Mouse (Mus musculus): ENCODE results near the gene Zfp622. TPM values are rescaled to one million over a fixed set of nuclear protein-coding genes. Genes with fewer than 3 reads are reported as not detected.
"Not testable (repeated sequence)": the region's sequence is repeated elsewhere in the genome, so short reads cannot be mapped to it uniquely, and the experiment has no call there.

The Zfp622 gene
- polyA plus RNA-seq, 1 experiment = 13.6 TPM

- TF ChIP-seq CTCF (IDR thresholded peaks at IDR 0.05; ENCODE audit: insufficient read depth, low read length) (peak; percentile 16; the same call in 1 of the 2 replicates), POLR2A (IDR thresholded peaks at IDR 0.05; ENCODE audit: borderline replicate concordance, extremely low read depth, low read depth, low read length) (no peak)
- H3K4me1 ChIP-seq (ENCODE audit: control insufficient read depth, insufficient read depth, low read length) = no peaks in the 10 kb centered on the region
- no peak overlapping the region for H3K4me3 ChIP-seq (replicated peaks; ENCODE audit: extremely low read depth, low read depth, low read length)
- DNase-seq = no peak
- 44% methylated on average over 2 of the region's 2 CpGs for WGBS
These were observed 11.4 kb downstream of the Zfp622 start for GRCm38 (mm10) chr15:25995521-25995920.

DNA sequence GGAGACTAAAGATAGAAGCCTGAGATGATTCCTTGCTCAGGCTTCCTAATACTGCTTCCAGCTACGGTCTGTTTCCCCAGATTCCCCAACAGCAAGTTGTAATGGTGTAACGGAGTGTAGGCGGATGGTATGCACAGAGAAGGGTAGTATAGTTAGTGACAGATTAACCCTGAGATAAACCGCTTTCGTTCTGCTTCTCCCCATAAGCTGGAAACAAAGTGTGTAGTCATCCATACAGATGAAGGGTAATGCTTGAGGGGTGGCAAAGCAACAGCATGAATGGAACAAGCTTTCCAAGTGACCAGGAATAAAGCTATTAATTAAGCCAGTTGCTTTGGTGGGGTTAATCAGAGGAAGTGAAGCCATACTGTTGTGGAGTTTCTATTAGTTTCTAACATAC lies 15.4 kb downstream of the Zfp622 start:
- DNase-seq = not testable (repeated sequence)
- 75% methylated on average over 5 of the region's 5 CpGs for WGBS

GRCm38 (mm10) chr15:26008621-26009020 lies 24.5 kb downstream of the Zfp622 start:
- WGBS = 79% methylated on average over 3 of the region's 3 CpGs
- DNase-seq = no peak
- no peak overlapping the region for H3K4me3 ChIP-seq (replicated peaks; ENCODE audit: extremely low read depth, low read depth, low read length)
- no peaks in the 10 kb centered on the region for H3K4me1 ChIP-seq (ENCODE audit: control insufficient read depth, insufficient read depth, low read length)
- no peak for TF ChIP-seq POLR2A (IDR thresholded peaks at IDR 0.05; ENCODE audit: borderline replicate concordance, extremely low read depth, low read depth, low read length)
- TF ChIP-seq CTCF (IDR thresholded peaks at IDR 0.05; ENCODE audit: insufficient read depth, low read length) = no peak

More for the DNA sequence above, 15.4 kb downstream of the Zfp622 start:
- not testable (repeated sequence) for H3K4me1 ChIP-seq (ENCODE audit: control insufficient read depth, insufficient read depth, low read length); H3K4me3 ChIP-seq (replicated peaks; ENCODE audit: extremely low read depth, low read depth, low read length)

DNA sequence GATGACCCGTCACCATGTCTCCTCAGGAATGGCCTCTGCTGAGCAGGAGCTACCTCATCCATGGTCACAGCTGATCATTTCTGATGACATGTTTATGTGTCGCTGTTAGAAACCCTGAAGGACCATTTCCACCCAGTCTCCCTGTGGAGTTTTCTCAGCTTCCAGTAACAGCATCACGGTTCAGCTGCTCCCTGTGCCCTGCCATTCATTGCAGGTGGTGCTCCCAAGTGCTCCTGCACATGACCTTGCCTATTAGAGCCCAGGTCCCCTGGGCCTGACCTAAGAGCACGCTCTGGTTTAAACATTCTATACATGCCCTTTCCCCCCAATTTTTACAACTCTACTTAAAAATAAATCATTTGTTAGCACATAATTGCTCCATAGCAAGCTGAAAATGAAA lies 28.7 kb downstream of the Zfp622 start:
- no peak for DNase-seq
- WGBS = 70% methylated on average over 4 of the region's 4 CpGs
- no peak overlapping the region for H3K4me3 ChIP-seq (replicated peaks; ENCODE audit: extremely low read depth, low read depth, low read length)
- TF ChIP-seq POLR2A (IDR thresholded peaks at IDR 0.05; ENCODE audit: borderline replicate concordance, extremely low read depth, low read depth, low read length) = no peak
- no peak for TF ChIP-seq CTCF (IDR thresholded peaks at IDR 0.05; ENCODE audit: insufficient read depth, low read length)
- no peaks in the 10 kb centered on the region for H3K4me1 ChIP-seq (ENCODE audit: control insufficient read depth, insufficient read depth, low read length)

GRCm38 (mm10) chr15:26015979-26016665 lies 32.0 kb downstream of the Zfp622 start:
- no peaks in the 10 kb centered on the region for H3K4me1 ChIP-seq (ENCODE audit: control insufficient read depth, insufficient read depth, low read length)
- DNase-seq = no peak
- no peak overlapping the region for H3K4me3 ChIP-seq (replicated peaks; ENCODE audit: extremely low read depth, low read depth, low read length)
- 29% methylated on average over 14 of the region's 14 CpGs for WGBS
- no peak for TF ChIP-seq POLR2A (IDR thresholded peaks at IDR 0.05; ENCODE audit: borderline replicate concordance, extremely low read depth, low read depth, low read length)
- TF ChIP-seq CTCF (IDR thresholded peaks at IDR 0.05; ENCODE audit: insufficient read depth, low read length) = no peak

- 85% methylated on average over 8 of the region's 8 CpGs for WGBS
- Histone ChIP-seq H3K4me3 (replicated peaks; ENCODE audit: extremely low read depth, low read depth, low read length) (no peak overlapping the region), H3K4me1 (ENCODE audit: control insufficient read depth, insufficient read depth, low read length) (no peaks in the 10 kb centered on the region)
- TF ChIP-seq CTCF (IDR thresholded peaks at IDR 0.05; ENCODE audit: insufficient read depth, low read length) (no peak), POLR2A (IDR thresholded peaks at IDR 0.05; ENCODE audit: borderline replicate concordance, extremely low read depth, low read depth, low read length) (no peak)
- no peak for DNase-seq
These were observed 37.6 kb downstream of the Zfp622 start for GRCm38 (mm10) chr15:26021721-26022120.

DNA sequence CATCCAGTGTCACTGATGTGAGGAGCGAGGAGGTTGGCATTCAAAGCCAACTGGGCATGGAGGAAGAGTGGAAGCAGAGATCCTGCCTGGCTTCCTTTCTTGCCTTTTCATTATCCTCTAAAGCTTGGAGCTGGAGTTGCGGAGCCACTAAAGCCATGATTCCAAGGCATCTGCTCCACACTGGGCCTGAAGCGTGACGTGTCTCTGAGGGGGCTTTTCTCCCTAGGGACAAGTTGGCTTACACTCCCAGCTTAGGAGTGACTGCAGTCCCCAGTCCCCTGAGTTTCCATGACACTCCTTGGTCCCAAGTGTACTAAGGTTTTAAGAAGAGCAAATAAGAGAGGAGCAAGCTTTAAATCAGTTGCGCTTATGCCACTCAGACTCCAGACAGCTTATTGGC lies 38.5 kb downstream of the Zfp622 start:
- no peaks in the 10 kb centered on the region for H3K4me1 ChIP-seq (ENCODE audit: control insufficient read depth, insufficient read depth, low read length)
- WGBS = 86% methylated on average over 5 of the region's 5 CpGs
- no peak overlapping the region for H3K4me3 ChIP-seq (replicated peaks; ENCODE audit: extremely low read depth, low read depth, low read length)
- DNase-seq = no peak
- TF ChIP-seq POLR2A (IDR thresholded peaks at IDR 0.05; ENCODE audit: borderline replicate concordance, extremely low read depth, low read depth, low read length) = no peak
- no peak for TF ChIP-seq CTCF (IDR thresholded peaks at IDR 0.05; ENCODE audit: insufficient read depth, low read length)

DNA sequence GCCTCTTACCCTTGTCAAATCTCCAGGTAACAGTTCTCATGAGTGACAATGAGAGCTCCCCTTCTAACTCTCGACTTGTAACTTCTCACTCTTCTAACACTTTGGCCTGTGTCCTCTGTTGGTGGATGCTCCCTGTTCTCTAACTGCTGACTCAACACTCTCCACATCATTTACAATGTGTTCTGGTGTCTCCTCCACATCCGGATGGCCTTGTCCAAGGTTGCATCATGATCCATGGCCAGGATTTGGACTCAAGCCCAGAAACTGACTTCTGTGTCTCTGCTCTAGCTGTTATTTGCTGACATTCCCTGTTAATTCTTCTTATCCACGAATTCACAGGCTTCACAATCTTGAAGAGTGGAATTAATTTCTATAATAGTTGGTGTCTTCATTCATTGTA lies 47.5 kb downstream of the Zfp622 start:
- TF ChIP-seq POLR2A (IDR thresholded peaks at IDR 0.05; ENCODE audit: borderline replicate concordance, extremely low read depth, low read depth, low read length) (no peak), CTCF (IDR thresholded peaks at IDR 0.05; ENCODE audit: insufficient read depth, low read length) (no peak)
- Histone ChIP-seq H3K4me3 (replicated peaks; ENCODE audit: extremely low read depth, low read depth, low read length) (no peak overlapping the region), H3K4me1 (ENCODE audit: control insufficient read depth, insufficient read depth, low read length) (no peaks in the 10 kb centered on the region)
- DNase-seq = no peak
- 49% methylated on average over 3 of the region's 3 CpGs for WGBS

GRCm38 (mm10) chr15:26040567-26040966 lies 56.4 kb downstream of the Zfp622 start:
- no peaks in the 10 kb centered on the region for H3K4me1 ChIP-seq (ENCODE audit: control insufficient read depth, insufficient read depth, low read length)
- no peak for TF ChIP-seq POLR2A (IDR thresholded peaks at IDR 0.05; ENCODE audit: borderline replicate concordance, extremely low read depth, low read depth, low read length)
- no peak for DNase-seq
- no peak overlapping the region for H3K4me3 ChIP-seq (replicated peaks; ENCODE audit: extremely low read depth, low read depth, low read length)
- 30% methylated on average over 1 of the region's 1 CpGs for WGBS

- TF ChIP-seq CTCF (IDR thresholded peaks at IDR 0.05; ENCODE audit: insufficient read depth, low read length) (no peak), POLR2A (IDR thresholded peaks at IDR 0.05; ENCODE audit: borderline replicate concordance, extremely low read depth, low read depth, low read length) (no peak)
- DNase-seq = no peak
- WGBS = 84% methylated on average over 2 of the region's 2 CpGs
These were observed 57.2 kb downstream of the Zfp622 start for GRCm38 (mm10) chr15:26041196-26041947.

More at GRCm38 (mm10) chr15:26041196-26041947, 57.2 kb downstream of the Zfp622 start:
- Histone ChIP-seq H3K4me3 (replicated peaks; ENCODE audit: extremely low read depth, low read depth, low read length) (no peak overlapping the region), H3K4me1 (ENCODE audit: control insufficient read depth, insufficient read depth, low read length) (no peaks in the 10 kb centered on the region)

Other genes with a start within 250 kb of the Zfp622 start
- gene Retreg1, start 141.2 kb upstream of the Zfp622 start, polyA plus RNA-seq (2012; rRNA removed) = 10.9 and 15.5 TPM in 2 replicates